Mouse (Mus musculus) limb, embryonic 14.5 days (tissue): ENCODE measurements around the gene Col18a1. TPM values are rescaled to one million over a fixed set of nuclear protein-coding genes. Genes with fewer than 3 reads are reported as not detected.

Source experiments
- ATAC-seq: fragments of 200-750 bp; cut with Nextera tagmentation; 2 replicates; pipeline ENCODE4 v1.8.0; 2017; ENCODE audit warnings: low read depth, moderate number of reproducible peaks, moderate TSS enrichment; ENCODE audit not compliant: low FRiP score
- DNase-seq: peaks from one replicate; pipeline ENCODE4 v3.0.0-alpha.2; 2015; ENCODE audit warnings: low spot score
- H3K27ac ChIP-seq: fragments of 300-500 bp; sonication (generic); replicated peaks from 2 replicates; pipeline ENCODE4 v1.5.1; 2014; ENCODE audit warnings: low read depth, mild to moderate bottlenecking, low read length, moderate library complexity, mixed read lengths
- H3K27me3 ChIP-seq: fragments of 300-500 bp; sonication (generic); 2 replicates; pipeline ENCODE4 v1.6.1; 2014; ENCODE audit warnings: low read length, mixed read lengths; ENCODE audit not compliant: control insufficient read depth, insufficient read depth
- H3K36me3 ChIP-seq: fragments of 300-500 bp; sonication (generic); 2 replicates; pipeline ENCODE4 v1.6.1; 2014; ENCODE audit warnings: mild to moderate bottlenecking, low read length, moderate library complexity, mixed read lengths; ENCODE audit not compliant: control insufficient read depth, insufficient read depth
- H3K4me1 ChIP-seq: fragments of 300-500 bp; sonication (generic); 2 replicates; pipeline ENCODE4 v1.6.1; 2014; ENCODE audit warnings: antibody characterized with exemption, low read length, mixed read lengths; ENCODE audit not compliant: control insufficient read depth, insufficient read depth
- H3K4me2 ChIP-seq: fragments of 300-500 bp; sonication (generic); replicated peaks from 2 replicates; pipeline ENCODE4 v1.6.1; 2014; ENCODE audit warnings: low read depth, mild to moderate bottlenecking, low read length, moderate library complexity; ENCODE audit not compliant: severe bottlenecking
- H3K4me3 ChIP-seq: fragments of 300-500 bp; sonication (generic); replicated peaks from 2 replicates; pipeline ENCODE4 v1.5.1; 2014; ENCODE audit warnings: low read length
- H3K9ac ChIP-seq: fragments of 300-500 bp; sonication (generic); 2 replicates; pipeline ENCODE4 v1.6.1; 2014; ENCODE audit warnings: mild to moderate bottlenecking, low read depth, low read length, moderate library complexity; ENCODE audit not compliant: severe bottlenecking
- H3K9me3 ChIP-seq: fragments of 300-500 bp; sonication (generic); 2 replicates; pipeline ENCODE4 v1.6.1; 2016; ENCODE audit warnings: low read length; ENCODE audit not compliant: control insufficient read depth
- POLR2A ChIP-seq: fragments of 200-500 bp; IDR thresholded peaks from 2 replicates; pipeline ENCODE4 v1.8.0; 2012; ENCODE audit warnings: inconsistent platforms, mild to moderate bottlenecking, moderate library complexity, borderline replicate concordance; ENCODE audit not compliant: insufficient read depth, insufficient read length; ENCODE audit errors: extremely low read depth
- WGBS: fragments of 180-500 bp; shearing (Covaris S2); extraction: QIAGEN DNeasy Blood & Tissue Kit; methylation state at CpG from one replicate; pipeline ENCODE4 v1.1.7; 2014; 5-methylcytosine and 5-hydroxymethylcytosine counted together
- polyA plus RNA-seq, 2 experiments: library from polyadenylated mRNA; depleted of rRNA in 1 of 2; stranded (reverse) in 1 of 2; unstranded in 1 of 2; fragments of >200 nt; fragmentation: Nextera tagmentation in 1 of 2; extraction: Ambion mirVana in 1 of 2; gene quantifications; 2 replicates each; pipeline versions ENCODE4 v1.2.1 to v1.2.3; 2012 to 2014

The Col18a1 gene
- polyA plus RNA-seq, 2 experiments: 66.4 to 77.8 TPM

GRCm38 (mm10) chr10:77211116-77211570 is 44.8 kb upstream of the Col18a1 start:
- H3K4me2 ChIP-seq: no peak overlapping the region
- no peaks in the 10 kb centered on the region for H3K36me3 ChIP-seq
- no peak for ATAC-seq
- H3K9ac ChIP-seq: no peak overlapping the region
- H3K27me3 ChIP-seq: no peaks in the 10 kb centered on the region
- no peak for TF ChIP-seq POLR2A
- peaks cover 22% of the 10 kb centered on the region for H3K4me1 ChIP-seq
- 45% methylated on average over 11 of the region's 11 CpGs for WGBS
- peak; percentile 68 for DNase-seq
- no peak overlapping the region for H3K4me3 ChIP-seq
- H3K27ac ChIP-seq: 0 out of 2 replicates have a peak overlapping the region, but pooled peaks have one; percentile 7
- no peaks in the 10 kb centered on the region for H3K9me3 ChIP-seq

- peaks cover 19% of the 10 kb centered on the region for H3K4me1 ChIP-seq
- no peak for ATAC-seq
- H3K36me3 ChIP-seq: no peaks in the 10 kb centered on the region
- H3K4me2 ChIP-seq: no peak overlapping the region
- WGBS: 96% methylated on average over 3 of the region's 3 CpGs
- no peak overlapping the region for H3K27ac ChIP-seq
- no peaks in the 10 kb centered on the region for H3K9me3 ChIP-seq
- TF ChIP-seq POLR2A: no peak
- no peaks in the 10 kb centered on the region for H3K27me3 ChIP-seq
- H3K4me3 ChIP-seq: no peak overlapping the region
- DNase-seq: no peak
- no peak overlapping the region for H3K9ac ChIP-seq
Observed at GRCm38 (mm10) chr10:77210666-77211065, 44.3 kb upstream of the Col18a1 start.

GRCm38 (mm10) chr10:77209261-77209660 is 42.9 kb upstream of the Col18a1 start:
- no peak for TF ChIP-seq POLR2A
- H3K9ac ChIP-seq: no peak overlapping the region
- DNase-seq: no peak
- H3K4me3 ChIP-seq: no peak overlapping the region
- peaks cover 14% of the 10 kb centered on the region for H3K4me1 ChIP-seq
- no peaks in the 10 kb centered on the region for H3K36me3 ChIP-seq
- H3K9me3 ChIP-seq: no peaks in the 10 kb centered on the region
- WGBS: 62% methylated on average over 5 of the region's 5 CpGs
- no peaks in the 10 kb centered on the region for H3K27me3 ChIP-seq
- no peak overlapping the region for H3K27ac ChIP-seq
- ATAC-seq: no peak
- no peak overlapping the region for H3K4me2 ChIP-seq

GRCm38 (mm10) chr10:77206565-77207079 is 40.3 kb upstream of the Col18a1 start:
- Histone ChIP-seq H3K9me3 (no peaks in the 10 kb centered on the region), H3K9ac (no peak overlapping the region), H3K27ac (peak overlapping the region; percentile 48), H3K27me3 (no peaks in the 10 kb centered on the region), H3K4me3 (no peak overlapping the region), H3K4me2 (no peak overlapping the region), H3K4me1 (peaks cover 14% of the 10 kb centered on the region), H3K36me3 (no peaks in the 10 kb centered on the region)
- TF ChIP-seq POLR2A: no peak
- DNase-seq (peak; percentile 85), ATAC-seq (peak; percentile 79)
- WGBS: 15% methylated on average over 3 of the region's 3 CpGs

DNA sequence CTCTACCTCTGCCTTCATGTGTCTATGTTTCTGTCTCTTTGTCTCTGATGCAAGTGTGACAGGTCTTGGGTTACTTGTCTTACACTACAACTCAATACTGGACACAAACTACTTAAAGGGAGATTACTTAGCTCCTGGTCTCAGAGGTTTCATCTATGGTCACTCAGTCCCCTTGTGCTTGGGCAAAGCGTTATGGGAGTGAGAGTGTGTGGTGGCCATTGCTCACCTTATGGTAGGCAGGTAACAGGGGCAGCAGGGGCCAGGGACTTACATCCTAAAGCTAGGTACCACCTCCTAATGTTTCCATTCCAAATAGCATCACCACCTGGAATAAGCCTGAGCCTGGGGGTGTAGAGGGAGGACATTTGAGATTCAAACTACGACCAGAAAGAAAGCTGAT is 39.8 kb upstream of the Col18a1 start:
- H3K4me1 ChIP-seq: peaks cover 10% of the 10 kb centered on the region
- no peak for TF ChIP-seq POLR2A
- peak overlapping the region; percentile 48 for H3K27ac ChIP-seq
- no peaks in the 10 kb centered on the region for H3K27me3 ChIP-seq
- no peaks in the 10 kb centered on the region for H3K36me3 ChIP-seq
- 55% methylated on average over 2 of the region's 2 CpGs for WGBS
- DNase-seq: no peak
- no peak overlapping the region for H3K4me2 ChIP-seq
- H3K9me3 ChIP-seq: no peaks in the 10 kb centered on the region
- no peak overlapping the region for H3K4me3 ChIP-seq
- H3K9ac ChIP-seq: no peak overlapping the region
- ATAC-seq: no peak
